Mouse (Mus musculus) liver, adult (tissue): ENCODE measurements around the gene Dlgap4.

Source experiments
- GATA4 ChIP-seq: IDR thresholded peaks from 2 replicates; pipeline ENCODE4 v1.6.1; 2014; ENCODE audit warnings: mild to moderate bottlenecking, low read length; ENCODE audit not compliant: insufficient replicate concordance

Gene Dlgap4

GRCm38 (mm10) chr2:156716683-156717082 is 103.2 kb downstream of the Dlgap4 start:
- TF ChIP-seq GATA4 = no peak

- TF ChIP-seq GATA4 = no peak
These were observed 104.1 kb downstream of the Dlgap4 start for GRCm38 (mm10) chr2:156717320-156718281.

- TF ChIP-seq GATA4 = no peak
These were observed 105.3 kb downstream of the Dlgap4 start for GRCm38 (mm10) chr2:156718793-156719192.

- no peak for TF ChIP-seq GATA4
These were observed 106.2 kb downstream of the Dlgap4 start for GRCm38 (mm10) chr2:156719549-156720312.

- TF ChIP-seq GATA4 = no peak
These were observed 106.8 kb downstream of the Dlgap4 start for GRCm38 (mm10) chr2:156720313-156720674.

- no peak for TF ChIP-seq GATA4
These were observed 107.4 kb downstream of the Dlgap4 start for GRCm38 (mm10) chr2:156720675-156721553.

- TF ChIP-seq GATA4 = no peak
These were observed 108.1 kb downstream of the Dlgap4 start for GRCm38 (mm10) chr2:156721554-156722070.

- no peak for TF ChIP-seq GATA4
These were observed 108.6 kb downstream of the Dlgap4 start for GRCm38 (mm10) chr2:156722071-156722575.

GRCm38 (mm10) chr2:156722752-156723151 is 109.2 kb downstream of the Dlgap4 start:
- TF ChIP-seq GATA4 = no peak

- TF ChIP-seq GATA4 = no peak
These were observed 110.5 kb downstream of the Dlgap4 start for GRCm38 (mm10) chr2:156723899-156724523.

- TF ChIP-seq GATA4 = no peak
These were observed 111.4 kb downstream of the Dlgap4 start for GRCm38 (mm10) chr2:156724871-156725270.

GRCm38 (mm10) chr2:156726344-156726743 is 112.8 kb downstream of the Dlgap4 start:
- no peak for TF ChIP-seq GATA4

GRCm38 (mm10) chr2:156726878-156727277 is 113.4 kb downstream of the Dlgap4 start:
- TF ChIP-seq GATA4 = no peak; the same call in 1 of the 2 replicates

- TF ChIP-seq GATA4 = no peak; the same call in 1 of the 2 replicates
These were observed 116.3 kb downstream of the Dlgap4 start for GRCm38 (mm10) chr2:156729537-156730469.
